Mouse (Mus musculus) fat pad, adult 2 months (tissue): ENCODE measurements around the gene Zfp879.

ENCODE experiments used
- DNase-seq: peaks from one replicate; pipeline ENCODE4 v3.0.0-alpha.2; 2011; ENCODE audit warnings: low read depth, low spot score; ENCODE audit errors: extremely low read depth

Zfp879 gene

DNA sequence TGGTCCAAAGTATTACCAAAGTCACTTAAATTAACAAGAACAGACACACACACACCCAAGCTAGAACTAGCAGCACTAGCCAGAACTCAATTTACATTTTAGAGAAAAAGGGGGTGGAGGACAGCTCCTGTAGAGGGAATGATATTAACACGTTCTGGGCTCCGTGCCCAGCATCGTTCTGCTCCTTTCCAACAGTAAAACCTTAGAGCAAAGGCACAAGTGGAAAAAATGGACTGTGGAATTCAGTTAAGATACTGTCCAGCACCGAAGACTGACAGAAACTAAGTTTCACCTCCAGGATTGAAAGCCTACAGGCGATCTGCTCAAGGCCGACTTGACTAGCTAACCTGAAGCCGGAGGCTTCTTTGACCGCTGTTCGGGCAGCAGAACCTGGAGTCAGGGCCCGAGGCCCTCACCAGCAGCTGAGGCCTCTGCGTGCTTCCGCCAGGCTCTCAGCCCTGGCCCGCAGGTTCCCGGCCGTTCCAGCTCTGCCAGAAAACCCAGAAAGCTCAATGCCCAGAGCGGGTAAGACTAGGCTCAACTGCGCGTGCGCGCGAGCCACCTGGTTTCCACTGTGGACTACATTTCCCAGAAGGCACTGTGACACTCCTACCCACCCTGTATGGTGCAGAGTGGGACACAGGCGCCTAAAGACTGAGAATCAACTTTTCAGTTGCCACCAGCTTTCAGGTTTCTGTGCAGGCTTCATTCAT is at the start of gene Zfp879:
TSS of gene Zfp879 (minus strand) at position 530 of the 713 bp plus-strand sequence.
- DNase-seq, result no peak

DNA sequence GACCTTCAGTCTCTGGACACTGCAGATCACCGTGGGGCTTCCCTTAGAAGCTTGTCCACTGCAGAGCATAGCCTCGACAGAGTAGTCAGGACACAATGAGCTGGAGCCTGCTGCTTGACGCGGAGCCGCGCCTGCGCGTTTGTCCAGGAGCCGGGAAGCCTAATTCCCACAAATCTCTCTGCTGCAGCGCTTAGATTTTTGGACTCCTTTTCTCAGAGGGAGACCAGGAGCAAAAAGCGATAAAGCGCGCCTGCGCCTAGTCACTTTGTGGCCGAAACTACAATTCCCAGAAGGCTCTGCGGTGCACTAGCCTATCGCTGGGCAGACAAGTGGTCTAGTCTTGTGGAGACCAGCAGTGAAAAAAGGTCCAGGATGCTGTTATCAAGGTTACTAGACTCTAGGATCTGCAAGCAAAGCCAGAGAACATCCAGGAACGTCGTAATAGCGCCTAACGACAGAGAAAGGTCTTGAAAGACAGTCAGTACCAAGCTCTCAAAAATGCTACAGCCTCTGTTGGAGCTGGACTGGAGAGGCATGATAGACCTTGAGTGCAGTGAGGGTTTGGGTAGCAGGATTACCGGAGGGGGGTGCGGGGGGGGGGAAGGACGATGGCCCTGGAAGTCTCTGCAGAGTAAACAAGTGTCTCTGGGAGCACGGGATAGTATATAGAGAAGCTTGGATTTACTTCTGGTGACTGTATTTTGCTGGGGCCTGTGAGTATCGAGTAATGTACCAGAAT is 46.2 kb upstream of the Zfp879 start, which contains the start of gene Zfp454:
TSS of gene Zfp454 (minus strand) at position 262 of the 739 bp plus-strand sequence.
- peak; percentile 1 for DNase-seq

DNA sequence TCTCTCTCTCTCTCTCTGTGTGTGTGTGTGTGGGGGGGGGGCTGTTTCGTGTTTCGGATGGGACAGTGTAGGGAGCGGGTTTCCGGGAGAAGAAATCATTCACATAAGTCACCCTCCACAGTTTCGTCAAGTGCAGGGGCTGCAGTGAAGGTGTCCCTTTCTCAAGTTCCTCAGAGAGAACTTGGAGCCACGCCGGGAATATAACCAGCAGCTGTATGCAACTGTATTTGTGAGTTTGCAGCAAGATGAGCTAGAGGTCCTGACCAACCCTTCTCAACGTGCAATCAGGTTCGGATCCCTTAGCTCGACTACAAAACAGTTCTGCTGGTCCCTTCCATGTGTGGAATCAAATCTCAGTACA is 45.6 kb upstream of the Zfp879 start:
- no peak for DNase-seq

GRCm38 (mm10) chr11:50886231-50886932 is 45.0 kb upstream of the Zfp879 start:
- DNase-seq, result no peak

DNA sequence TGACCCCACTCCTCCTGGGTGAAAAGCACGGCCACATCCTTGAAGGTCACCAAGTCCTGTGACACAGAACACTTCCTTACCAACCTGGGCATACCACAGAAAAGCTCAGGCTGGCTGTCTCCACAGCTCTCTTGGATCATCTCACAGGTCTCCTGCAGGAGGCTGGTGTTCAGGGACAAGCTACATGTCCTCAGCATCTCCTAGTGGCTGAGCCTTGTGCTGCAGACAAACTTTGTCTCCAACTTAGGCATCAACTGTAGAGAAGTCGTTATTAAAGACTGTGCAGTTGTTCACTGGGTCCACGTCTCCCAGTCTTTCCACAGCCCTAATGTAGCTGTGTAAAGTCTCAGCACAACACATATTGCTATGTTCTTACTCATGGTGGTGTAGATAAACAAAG is 42.4 kb upstream of the Zfp879 start:
- no peak for DNase-seq

DNA sequence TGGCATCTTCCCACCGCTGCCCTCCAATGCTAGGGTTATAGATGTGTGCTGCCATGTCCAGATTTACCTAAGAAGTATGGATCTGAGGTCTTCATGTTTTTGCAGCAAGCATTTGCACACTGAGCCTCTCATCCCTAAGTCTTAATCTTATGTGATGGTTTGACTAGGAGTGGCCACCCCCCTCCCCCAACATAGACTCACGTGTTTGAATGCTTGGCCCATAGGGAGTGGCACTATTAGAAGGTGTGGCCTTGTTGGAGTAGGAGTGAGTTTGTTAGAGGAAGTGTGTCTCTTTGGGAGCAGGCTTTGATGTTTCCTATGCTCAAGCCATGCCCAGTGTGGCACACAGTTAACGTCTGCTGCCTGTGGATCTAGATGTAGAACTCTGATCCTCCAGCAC is 37.3 kb upstream of the Zfp879 start:
- DNase-seq, result no peak

- DNase-seq, result no peak
Measured at GRCm38 (mm10) chr11:50850989-50851601, 9.7 kb upstream of the Zfp879 start.

DNA sequence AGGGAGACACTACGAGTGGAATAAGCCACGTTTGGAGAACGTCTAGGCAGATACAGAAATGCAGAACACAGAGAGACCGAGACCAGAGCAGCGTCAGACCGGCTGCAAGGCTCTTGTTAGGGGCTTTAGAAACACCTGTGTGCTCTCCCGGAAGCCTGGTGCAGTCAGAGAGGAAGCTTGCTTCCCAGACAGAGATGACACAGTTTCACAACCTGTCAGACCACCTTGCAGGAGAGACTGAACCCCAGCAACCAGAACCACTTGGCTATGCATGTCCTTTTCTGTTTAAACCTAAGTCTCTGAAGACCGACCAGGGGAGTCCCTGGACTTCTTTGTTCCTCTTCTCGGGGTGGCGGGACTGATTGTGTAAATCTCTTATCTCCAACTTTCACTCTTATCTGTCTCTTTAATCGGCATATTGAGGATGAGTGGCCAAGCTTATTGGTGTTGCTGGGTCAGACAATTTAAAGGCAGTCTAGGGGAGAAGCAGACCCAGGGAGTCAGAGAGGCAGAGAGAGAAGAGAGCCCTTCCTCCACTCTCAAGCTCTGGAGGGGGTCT is 8.9 kb upstream of the Zfp879 start, which contains the start of gene Grm6:
TSS of gene Grm6 (plus strand) at position 509 of the 559 bp plus-strand sequence.
- DNase-seq, result no peak

- no peak for DNase-seq
Measured at GRCm38 (mm10) chr11:50849310-50849709, 8.0 kb upstream of the Zfp879 start.

- no peak for DNase-seq
Measured at GRCm38 (mm10) chr11:50848520-50849137, 7.3 kb upstream of the Zfp879 start.

- DNase-seq, result no peak
Measured at GRCm38 (mm10) chr11:50847047-50847446, 5.7 kb upstream of the Zfp879 start.

DNA sequence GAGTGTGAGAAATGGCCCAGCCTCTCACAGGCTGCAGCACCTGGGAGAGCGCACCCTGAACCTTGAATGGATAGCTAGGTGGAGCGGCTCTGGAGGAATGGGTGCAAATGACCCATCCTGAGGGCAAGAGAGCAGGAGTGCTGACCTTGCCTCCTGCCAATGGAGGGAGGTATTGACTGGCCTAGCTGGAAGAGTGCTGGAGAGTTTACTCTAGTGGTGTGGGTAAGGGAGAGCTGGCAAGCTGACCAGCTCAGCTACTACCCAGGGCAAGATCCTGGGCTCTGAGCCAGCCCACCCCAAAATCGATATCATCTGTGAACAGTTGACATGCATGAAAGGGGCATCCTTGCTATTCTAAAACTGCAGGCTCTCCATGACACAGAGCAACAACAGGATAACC is 4.6 kb upstream of the Zfp879 start:
- no peak for DNase-seq

DNA sequence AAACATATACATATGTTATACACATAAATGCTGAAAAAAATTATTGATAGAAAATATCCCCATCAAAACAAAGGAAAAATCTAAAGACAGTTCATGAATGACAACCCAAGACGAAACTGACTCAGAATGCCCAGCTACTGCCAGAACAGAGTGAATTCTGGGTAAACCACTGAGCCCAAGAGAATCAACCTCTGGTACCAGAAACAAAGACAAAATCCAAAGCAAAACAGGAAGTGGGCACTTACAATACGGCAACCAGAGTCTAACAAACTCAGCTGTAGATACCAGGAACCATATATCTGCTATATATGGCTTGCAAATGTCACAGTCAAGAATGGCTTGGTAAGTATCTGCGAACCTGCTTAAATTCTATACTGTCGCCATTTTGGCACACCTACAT is 5.6 kb downstream of the Zfp879 start:
- DNase-seq, result no peak

GRCm38 (mm10) chr11:50827010-50827953 is 14.1 kb downstream of the Zfp879 start, which contains the start of gene Zfp354c:
Gene Zfp354c (minus strand): TSS chr11:50827724.
- no peak for DNase-seq

DNA sequence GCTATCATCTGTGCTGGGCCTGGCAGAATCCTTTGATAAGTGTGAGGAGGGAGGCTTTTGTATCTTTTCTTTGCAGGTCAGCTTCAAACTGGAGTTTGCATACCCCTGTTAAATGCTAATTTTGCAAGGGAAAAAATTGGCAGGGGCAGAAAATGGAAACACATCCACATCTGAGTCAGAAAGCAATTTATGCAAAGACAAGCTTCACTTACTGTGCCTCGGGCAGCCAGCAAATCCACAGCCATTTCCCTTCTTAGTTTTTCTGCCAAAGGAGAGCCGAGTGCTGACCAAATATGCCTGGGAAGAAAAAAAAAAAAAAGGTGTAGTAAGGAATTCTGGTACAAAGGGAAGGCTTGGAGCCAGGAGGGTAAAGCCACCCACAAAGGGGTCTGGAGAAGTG is 15.1 kb downstream of the Zfp879 start:
- no peak for DNase-seq

GRCm38 (mm10) chr11:50814233-50814632 is 27.1 kb downstream of the Zfp879 start:
- no peak for DNase-seq

DNA sequence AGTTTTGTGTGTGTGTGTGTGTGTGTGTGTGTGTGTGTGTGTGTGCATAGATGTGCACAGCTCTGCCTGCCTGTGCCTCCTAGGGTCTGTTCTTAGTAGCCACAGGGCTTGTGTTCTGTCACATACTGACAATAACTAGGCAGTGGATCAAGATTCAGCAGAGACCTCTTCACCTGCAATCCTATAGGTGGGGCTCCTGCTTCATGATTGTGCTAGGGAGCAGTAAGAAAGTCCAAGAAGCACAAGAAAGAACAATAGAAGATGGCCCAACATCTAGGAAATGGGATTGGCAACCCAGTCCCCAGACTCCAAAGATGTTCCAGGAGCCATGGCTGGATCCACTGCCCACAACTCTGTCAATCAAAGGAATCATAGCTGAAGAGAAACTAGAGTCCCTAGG is 42.5 kb downstream of the Zfp879 start:
- no peak for DNase-seq

DNA sequence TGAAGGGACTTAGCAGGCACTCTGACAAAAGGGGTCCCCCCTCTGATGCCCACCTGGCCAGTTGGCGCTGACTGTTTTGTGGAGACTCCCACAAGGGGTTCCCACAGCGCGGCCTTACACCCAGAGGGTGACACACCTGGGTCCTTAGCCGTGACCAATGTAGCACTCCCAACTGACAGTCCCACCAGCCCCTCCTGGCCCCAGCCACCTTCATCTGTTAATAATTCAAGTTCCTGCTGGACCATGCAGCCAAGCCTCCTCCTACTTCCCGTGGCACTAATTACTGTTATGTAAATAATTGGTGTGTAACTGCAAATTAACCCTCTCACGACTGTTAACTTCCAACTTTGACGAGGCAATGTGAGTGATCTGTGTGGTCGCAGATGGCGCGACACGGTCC is 43.7 kb downstream of the Zfp879 start:
- DNase-seq, result no peak
